Mouse (Mus musculus): ENCODE measurements around the gene Sept11.

The Sept11 gene

DNA sequence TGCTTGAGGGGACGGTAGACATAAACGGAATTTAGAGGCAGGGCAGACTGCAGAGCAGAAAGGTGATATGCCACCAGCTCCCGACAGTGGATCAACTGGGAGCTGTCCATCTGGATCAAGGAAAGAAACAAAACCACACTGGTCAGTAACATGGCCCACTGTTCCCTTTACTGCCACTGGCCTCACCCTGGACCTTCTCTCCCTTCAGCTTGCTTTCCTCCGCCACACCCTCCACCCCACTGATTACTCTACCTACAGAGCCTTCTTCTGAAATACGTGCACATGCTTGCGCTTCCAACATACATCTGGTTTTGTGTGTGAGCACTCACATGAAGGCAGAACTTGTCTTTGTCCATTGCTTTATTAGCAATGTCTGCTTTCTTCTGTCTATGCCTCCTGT lies 90.1 kb downstream of the Sept11 start:
- DNase-seq = no peak

DNA sequence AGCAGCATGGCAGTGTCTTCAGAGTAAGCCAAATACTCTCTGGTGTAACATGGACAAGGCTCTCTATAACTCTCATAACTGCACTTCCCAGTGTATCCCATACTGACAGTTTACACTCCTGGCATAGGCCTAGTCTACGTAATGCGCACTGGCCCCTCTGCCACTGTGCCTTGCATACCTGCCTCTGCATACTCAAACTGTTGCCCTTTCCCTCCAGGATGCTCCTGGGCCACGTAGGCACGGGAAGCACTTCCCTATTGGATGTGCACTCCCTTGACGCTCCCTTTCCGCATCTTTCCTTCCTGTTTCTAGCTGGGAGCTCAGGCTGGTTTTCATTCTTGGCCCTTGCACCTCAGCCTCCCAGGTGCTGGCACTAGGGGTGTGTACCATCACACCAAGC lies 91.3 kb downstream of the Sept11 start:
- DNase-seq = no peak

DNA sequence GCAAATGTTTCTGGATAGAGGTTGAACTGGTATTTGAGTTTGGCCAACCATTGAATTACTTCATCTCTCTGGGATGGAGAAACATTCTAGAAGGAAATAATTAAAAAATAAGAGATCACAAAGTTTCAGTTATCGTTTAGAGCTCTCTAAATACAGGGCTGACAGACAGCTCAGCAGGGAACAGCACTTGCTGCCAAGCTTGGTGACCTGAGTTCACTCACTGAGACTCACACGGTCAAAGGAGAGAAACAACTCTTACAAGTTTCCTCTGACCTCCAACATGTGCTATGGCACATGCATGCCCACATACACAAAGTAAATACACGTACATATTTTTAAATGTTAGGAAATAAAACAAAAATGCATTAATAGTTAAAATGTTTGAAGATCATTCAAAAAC lies 96.4 kb downstream of the Sept11 start:
- no peak for DNase-seq

DNA sequence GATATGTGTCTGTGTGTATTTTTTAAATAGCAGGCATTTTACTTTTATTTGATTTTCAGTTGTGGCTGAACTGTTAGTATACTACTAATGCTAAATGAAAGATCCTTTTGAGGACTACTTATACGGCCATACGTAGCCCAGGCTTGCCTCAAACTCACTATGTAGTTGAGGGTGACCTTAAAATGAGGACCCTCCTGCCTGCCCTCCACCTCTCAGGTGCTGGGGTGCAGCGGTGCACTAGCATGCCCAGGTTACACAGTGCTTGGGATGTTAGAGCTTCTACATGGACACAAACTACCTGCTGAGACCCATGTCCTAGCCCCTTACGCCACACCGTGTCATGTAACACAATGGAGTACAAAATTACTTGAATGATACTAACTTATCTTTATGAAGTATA lies 97.2 kb downstream of the Sept11 start:
- no peak for DNase-seq

DNA sequence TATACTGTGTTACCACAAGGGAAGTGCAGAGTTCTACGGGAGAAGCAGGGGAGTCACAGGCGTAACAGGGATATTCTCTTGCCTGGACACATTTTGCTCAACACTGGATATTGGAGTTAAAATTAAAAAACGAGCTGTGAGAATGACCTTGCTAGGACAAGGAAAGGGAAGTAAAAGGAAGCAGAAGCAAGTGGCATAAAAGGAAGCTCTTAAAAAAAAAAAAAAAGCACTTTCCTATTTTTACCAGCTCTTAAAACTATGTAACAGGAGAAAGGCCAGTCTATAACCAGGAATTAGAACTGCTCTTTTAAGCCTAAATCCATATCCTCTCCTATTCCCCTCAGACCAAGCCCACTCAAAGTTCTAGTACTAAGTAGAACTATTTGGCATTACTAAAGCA lies 105.0 kb downstream of the Sept11 start:
- no peak for DNase-seq

DNA sequence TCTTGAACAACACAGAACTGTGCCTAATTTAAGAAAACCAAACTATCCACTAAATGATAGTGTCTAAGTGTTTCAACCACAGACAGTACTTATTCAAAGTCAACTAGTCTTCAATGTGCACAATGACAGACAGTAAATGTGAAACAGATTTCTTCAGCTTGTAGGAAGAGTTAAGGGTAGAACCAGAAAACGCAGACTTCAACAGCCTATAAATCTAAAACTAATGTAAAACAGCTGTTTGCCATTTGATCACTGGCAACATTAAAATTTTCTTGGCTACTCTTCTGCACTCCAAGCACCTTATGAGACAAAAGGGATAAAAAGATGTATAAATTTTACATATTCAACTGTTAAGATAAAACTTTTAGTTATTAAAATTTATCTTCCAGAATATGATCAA lies 107.9 kb downstream of the Sept11 start:
- no peak for DNase-seq

DNA sequence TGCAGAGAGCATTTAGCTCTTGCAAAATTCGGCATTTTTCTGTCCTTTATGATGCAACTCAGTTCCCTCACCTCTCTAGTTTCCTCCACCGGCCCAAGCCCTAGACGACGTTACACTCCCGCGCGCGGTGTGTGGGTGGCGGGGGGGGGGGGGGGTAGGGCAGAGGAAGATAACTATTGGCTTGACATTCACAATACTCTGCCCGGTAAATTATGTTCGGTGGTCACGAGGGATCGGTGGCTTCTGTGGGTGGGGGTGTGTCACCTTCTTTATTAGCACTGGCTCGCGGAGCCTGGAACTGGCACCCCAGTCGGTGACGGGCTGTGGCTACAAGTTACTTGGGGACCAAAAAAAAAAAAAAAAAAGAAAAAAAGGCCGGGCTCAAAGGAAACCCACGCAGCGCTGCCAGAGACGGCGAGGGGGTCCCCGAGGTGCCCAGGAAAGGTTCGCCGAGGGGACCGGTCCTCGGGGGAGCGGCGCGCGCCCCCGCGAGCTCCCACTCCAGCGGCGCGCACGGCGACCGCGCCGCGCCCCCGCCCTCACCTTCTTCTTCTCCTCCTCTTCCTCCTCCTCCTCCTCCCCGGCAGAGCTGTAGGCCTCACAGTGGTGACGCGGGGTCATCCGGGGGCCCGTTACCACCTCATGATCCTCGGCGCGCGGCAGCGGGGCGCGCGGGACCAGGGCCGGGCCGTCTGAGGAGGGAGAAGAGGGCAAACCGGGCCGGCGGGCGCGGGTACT lies 112.3 kb downstream of the Sept11 start:
- DNase-seq = peak; percentile 86

DNA sequence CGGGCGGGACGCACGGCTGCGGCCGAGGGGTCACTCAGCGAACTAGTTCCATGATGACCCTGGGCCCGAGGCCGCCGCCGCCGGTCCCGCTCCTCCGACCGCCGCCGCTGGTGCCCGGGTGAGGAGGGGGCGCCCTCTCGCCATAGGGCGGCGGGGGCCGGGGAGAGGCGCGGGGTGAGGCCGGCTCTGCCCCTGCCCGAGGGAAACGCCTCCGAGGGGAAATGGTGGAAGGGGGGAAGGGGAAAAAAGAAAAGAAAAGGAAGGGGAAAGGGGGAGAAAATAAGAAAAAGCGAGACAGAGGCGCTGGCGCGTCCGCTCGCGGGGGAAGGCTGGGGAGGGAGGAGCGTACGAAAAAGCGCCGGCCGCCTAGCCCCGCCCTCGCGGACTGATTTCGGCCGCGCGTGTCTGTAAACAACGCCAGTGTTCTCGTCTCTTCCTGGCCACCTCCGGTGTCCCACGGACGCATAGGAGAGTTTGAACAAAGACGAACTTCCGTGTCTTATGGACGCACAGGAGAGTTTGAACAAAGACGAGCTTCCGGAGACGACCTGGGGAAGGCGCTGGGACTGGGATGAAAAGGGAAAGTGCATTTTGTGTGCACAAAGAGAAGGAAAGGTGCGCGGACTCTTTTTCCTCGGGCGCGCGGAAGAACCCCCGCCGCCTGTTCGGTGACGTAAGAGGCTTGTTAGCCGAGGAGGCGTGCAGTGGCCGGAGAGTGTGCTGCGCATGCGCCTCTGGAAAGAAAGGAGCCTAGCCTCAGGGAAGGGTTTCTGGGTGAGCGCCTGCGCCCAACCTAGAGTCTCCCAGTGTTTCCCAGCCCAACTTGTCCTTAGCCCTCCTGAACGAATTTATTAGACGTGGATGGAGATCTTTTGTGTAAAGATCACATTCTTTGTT lies 113.1 kb downstream of the Sept11 start, which contains the start of the genes Ccni and 2010109A12Rik:
TSS of gene Ccni (minus strand) at position 387 of the 897 bp plus-strand sequence.
TSS of gene 2010109A12Rik (plus strand) at position 410 of the 897 bp plus-strand sequence.
- DNase-seq = peak; percentile 97

DNA sequence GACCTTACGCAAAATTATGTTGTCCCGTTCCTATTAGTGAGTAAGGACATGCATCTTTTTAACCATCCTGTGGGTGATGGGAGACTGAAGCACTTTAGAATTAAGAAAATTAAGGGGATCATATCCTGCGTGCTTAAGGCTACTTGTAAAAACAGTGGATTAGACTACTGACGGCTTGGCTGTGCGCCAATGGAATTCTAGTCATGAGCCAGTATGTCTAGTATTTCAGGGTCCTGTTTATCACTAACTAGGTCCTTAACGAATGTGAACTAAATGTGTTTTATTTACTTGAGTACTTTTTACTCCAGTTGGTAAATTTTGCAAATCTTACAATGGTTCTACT lies 113.7 kb downstream of the Sept11 start:
- DNase-seq = peak; percentile 23

DNA sequence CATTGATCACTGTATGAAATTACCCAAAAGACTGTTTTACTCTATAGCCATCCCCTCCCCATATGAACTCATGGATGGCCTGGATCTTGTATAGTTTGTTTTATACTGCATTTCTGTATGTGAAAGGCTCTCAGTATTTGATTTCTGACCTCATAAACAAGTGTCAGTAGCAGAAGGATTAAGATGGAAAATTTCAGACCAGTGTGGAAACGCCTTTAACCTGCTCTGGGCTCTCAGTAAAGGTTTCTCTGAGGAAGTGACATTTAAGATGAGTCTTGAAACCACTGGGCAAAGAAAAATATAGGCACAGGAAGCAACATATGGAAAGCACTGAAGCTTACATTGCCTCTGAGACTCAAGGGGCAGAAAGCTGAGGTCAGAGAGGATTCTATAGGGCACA lies 114.3 kb downstream of the Sept11 start:
- DNase-seq = no peak

DNA sequence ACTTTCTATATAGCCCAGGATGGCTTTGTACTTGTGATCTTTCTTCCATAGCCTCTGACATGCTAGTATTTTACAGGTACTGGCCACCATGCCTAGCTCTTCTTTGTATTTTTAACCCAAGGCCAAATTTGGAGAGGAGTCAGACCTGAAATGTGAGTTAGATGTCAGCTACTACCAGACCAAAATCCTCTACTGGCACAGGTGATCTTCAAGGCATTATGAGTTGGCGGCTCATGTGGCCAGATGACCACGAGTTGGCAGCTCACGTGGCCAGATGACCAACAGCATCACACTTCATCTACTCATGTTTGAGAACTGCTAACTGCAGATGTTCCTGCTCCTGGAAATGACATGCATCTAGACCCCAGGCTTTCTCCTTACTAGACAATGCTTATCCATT lies 125.1 kb downstream of the Sept11 start:
- no peak for DNase-seq

DNA sequence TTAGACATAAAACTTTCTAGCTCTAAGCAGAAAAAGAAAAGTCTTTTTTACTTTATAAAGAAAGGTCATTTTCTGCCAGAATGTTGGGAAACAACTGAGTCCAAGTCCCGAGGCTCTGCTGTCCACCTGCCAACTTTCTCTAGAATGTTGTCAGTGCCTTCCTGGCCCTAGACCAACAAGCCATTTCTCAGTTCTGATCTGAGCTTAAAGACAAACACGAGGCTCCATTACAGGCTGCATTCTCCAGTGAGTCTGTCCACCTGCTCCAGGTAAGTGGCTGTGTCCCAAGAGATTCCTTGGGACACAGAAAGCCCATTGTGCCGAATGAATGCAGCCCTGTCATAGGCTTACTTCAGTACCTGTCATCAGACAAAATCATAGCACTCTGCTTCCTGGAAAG lies 128.4 kb downstream of the Sept11 start:
- no peak for DNase-seq

DNA sequence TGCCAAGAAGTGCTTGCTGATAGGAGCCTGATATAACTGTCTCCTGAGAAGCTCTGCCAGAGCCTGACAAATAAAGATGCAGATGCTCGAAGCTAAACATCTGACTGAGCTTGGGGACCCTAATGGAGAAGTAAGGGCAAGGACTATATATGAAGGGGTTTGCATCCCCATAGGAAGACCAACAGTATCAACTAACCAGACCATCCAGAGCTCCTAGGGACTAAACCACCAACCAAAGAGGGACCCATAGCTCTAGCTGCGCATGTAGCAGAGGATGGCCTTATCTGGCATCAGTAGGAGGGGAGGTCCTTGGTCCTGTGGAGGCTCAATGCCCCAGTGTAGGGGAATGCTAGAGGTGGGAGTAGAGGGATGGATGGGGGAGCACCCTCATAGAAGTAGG lies 131.3 kb downstream of the Sept11 start:
- DNase-seq = no peak
